Mouse (Mus musculus) R1 (cell line): ENCODE measurements around the gene Sytl4.

Experiments
- DNase-seq: peaks from one replicate; pipeline ENCODE4 v3.0.0-alpha.2; 2018; ENCODE audit warnings: low read depth, low spot score

Sytl4 gene

DNA sequence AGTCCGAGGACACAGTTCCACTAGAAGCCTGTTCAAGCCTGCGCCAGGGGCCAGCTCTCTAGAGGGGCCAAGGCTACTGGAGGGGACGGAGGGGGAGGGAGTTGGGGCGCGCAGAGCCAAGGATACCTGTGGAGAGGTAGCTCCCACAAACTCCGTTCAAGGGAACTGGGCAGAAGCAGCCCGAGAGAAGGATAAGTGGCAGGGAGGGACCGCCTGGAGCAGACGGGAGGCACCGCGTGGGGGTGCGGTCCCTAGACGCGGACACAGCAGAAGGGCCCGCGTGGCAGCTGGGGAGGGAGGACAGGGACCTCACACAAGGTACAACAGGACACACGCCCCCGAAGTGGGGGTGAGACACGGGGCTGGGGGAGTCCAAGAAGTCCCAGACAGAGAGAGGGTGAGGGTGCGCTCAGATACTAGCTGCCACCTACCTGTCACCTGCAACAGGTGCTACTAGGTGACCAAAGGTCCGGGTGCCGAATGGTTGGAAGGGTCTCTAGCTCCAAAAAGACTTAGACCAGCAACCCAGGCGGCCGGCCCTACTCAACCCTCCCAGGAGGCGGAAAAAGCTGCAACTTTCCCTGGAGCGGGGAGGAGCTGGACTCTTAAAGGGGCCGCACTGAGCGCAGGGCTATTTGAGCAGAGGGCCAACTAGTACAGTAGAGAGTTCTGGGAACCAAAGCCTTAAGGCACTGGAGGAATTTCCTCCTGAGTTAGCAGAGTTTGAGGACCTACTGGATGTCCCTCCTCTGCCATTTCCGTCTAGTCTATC, at the start of gene Sytl4:
Sytl4 (minus strand) TSS at position 582 of the 772 bp plus-strand sequence.
- DNase-seq: peak; percentile 0

DNA sequence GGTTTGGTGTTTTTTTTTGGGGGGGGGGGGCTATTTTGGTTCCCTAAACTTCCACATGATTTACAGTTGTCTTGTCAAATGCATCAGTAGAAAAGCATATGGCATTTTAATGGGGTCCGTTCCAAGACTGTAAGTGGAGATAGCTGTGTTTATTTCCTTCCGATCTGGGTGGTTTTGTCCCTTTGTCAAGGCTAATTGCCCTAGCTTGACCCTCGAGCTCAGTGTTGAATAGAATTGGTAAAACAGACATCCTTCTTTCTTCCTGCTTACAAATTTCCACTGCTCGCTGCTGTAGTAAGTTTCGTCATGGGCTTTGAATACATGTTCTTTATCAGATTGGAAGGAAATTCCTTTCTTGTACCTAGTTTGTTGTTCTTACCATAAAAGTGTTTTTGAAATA, 39.1 kb upstream of the Sytl4 start:
- DNase-seq: no peak

DNA sequence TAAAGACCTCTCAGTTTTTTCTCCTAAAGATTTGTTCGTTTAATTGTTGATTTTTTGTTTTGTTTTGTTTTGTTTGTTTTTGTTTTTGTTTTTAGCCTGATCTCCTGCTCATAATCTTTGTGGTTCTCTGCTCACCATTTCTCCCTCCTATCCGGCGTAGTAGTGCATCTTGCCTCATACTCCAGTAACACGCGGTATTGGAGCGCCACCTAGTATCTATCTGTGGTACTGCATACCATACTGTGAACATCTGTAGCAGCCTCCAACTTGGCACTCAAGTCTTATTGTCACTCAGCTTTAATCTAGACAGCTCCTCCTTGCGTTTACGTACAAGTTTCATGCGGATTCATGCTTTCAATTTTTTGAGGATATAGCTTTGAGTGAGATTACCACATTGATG, 37.4 kb upstream of the Sytl4 start:
- peak; percentile 36 for DNase-seq

DNA sequence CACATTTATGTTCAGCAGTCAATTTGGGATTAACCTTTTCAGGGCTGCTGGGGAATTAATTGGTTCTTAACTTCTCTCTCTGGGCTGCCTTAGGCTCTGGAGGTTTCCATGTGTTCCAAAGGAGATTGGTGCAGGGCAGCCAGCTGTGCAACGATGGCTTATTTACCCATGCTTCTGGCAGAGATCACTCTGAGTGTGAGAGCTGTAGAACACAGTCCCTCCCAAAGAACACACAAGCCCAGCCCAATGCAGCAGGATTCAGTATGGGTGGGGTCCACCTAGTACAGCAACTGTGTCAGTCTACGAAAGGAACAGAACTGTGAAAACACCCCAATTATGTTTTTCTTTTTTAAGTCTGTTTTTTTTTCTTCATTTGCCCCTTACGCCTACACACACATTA, 14.3 kb upstream of the Sytl4 start:
- DNase-seq: no peak

DNA sequence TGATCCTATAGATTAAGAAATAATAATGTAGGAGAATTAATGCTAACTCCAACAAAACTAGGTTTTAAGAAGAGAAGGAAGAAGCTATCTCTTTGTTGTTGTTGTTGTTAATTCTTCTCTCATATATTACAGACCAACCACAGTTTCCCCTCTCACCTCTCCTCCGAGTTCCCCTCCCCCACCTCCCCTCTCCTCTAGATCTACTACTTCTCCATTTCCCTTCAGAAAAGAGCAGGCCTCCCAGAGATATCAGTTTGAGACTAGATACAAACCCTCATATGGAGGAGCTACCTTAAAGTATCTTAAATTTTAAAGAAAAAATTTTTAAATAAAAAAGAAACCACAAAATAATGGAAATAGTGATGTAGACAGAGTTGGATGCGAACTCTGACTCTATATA, 17.0 kb downstream of the Sytl4 start:
- DNase-seq: no peak

DNA sequence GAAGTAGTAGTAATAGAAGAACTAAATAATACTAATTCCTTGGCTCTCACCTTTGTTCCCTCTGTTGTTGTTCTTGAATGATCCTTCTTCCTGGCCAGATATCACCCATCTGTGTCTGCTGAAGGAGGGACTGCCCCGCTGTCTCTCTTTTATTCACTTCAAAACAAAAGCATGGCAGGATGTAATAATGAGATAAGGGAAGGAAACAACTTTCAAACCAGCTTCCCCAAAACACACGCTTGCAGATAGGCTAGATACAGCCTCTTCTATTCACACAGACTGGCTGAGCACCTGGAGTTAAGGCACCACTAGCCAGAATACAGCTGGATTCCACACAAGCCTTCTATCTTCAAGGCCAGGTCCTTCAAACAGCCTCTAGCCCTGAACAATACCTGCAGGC, 21.0 kb downstream of the Sytl4 start:
- no peak for DNase-seq

DNA sequence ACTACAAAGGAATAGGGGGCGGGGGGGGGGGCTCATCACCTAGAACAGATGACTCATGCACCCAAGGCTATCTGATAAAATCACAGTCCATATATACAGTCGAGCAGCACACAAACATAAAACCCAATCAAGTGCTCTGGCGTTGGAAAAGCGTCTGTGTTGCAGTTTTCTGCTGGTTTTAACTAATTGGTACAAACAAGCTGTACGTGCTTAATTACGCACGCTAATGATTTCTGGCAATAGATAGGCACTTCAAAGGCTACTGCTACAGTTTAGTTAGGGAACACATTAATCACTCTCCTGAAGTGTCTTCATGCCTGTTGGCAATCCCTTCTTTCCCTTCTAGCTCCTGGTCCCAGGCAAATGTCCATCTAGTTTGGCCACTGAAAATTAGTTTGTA, 27.0 kb downstream of the Sytl4 start:
- no peak for DNase-seq

DNA sequence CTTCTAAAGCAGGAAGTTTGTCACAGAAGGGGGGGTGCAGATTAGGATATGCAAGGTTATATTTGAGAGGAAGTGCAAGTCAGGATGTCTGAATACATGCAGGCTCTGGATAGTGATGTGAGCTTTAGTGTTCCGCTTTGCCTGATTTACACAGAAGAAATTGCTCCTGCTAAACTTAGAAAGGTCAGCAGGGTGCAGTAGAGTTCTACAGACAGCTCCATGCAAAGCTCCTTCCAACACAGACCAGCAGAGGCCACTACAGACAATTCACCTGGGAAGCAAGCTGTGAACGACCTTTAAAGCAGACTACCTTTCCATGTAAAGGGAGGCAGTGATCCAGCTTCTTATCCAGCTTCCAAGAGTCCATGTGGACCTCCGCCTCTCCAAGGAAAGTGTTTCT, 34.2 kb downstream of the Sytl4 start:
- peak; percentile 59 for DNase-seq

DNA sequence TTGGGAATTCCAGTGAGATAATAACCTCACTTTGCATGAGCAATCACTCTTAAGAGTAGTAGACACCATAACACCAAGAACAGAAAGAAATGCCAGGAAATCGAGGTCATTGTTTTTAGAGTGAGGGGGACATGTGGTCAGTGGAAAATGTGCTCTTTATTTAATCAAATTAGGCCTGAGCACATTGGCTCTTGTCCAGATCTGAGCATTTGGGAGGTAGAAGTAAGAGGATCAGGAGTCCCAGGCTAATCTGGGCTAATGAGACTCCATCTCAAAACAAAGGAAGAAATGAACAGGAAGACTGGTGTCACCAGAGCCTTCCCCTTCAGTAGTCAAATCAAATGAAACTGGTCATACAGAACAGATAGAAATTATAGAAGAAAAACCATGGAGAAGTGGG, 42.1 kb downstream of the Sytl4 start:
- no peak for DNase-seq

DNA sequence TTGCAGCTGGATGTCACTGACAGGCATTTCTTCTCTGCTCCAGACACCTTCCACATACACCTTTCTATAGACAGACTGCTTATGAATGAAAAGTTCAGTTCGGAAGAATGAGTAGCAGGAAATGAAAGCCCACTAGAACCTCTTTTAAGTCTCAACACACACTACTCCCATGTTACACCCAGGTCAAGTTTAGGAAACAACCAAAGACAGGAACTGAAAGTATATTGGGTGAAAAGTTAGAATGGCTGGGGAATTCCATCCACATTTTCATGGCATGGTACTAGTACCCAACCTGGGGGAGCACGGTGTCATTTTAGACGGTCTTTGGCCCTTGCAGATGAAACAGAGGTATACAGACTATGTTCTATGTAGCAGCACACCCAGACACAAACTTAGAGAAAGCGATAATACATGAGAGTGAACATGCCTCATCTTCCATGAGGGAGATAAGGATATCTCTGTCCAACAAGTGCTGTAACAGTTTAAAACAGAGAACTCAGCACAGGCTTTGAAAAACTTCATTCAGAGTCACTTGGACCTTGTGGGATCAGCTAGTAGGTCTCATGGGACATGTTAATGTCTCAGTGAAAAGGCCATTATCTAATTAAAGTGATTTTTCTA, 44.9 kb downstream of the Sytl4 start:
- no peak for DNase-seq

DNA sequence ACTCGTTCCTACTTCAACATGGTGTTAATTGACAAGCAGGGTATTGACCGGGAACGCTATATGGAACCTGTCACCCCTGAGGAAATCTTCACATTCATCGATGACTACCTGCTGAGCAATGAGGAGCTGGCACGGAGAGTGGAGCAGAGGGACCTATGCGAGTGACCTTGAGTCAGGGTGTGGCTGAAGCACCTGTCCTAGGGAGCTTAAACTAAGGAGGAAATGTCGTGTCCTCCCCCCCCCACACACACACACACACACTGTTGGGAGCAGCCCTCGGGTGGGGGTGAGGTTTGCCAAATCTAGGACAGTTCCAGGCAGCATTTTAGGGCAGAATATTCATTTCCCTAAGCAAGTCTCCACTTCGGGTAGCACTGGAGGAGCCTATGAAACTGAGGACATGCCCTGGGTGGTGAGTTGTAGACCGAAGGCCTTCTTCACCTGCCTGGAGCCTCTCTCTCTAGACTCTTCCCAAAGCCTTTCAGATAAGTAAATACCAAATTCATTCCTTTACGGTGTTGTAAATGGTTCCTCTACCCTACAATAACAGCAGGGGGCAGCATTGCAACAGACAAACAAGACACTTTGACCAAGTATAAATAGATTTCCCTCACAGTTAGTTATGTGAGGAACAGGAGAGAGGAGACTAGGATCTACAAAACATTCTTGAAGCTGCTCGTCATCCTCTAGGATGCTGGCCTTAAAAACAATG, 50.2 kb downstream of the Sytl4 start:
- DNase-seq: peak; percentile 38

DNA sequence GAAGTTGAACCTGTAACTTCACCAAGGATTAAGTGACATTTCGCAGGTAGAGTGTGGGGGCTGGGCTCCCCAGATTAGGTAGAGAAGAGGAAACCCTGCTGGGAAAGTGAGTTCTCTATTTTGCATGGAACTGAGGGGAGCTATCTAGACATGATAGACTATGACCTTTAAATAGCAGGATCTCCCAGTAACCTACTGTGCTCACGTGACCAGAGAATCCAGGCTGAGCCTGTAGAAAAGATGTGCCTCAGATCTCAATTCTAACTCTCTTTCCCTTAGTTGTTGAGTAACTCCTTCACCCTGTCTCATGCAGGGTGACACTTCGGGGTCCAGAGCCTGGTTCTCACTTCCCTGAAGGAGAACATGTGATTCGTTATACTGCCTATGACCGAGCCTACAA, 54.9 kb downstream of the Sytl4 start:
- no peak for DNase-seq

DNA sequence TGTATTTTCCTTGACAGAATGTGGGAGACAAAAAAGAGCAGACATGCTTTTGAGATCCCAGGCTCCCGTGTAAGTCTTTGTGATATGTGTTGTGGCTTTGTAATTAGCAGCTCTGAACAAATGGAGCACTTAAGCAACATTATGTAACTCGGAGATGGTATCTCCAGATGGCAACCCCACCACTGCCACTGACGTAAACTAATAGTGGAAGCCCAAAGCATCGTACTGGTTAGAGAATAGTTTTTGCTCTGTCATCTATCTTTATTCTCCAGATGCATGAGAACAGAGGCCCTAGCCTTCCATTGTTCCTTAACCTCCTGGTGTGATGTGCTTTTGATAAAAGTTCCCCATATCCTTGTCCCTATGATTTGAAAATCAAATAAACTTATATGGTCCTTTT, 60.4 kb downstream of the Sytl4 start:
- no peak for DNase-seq

DNA sequence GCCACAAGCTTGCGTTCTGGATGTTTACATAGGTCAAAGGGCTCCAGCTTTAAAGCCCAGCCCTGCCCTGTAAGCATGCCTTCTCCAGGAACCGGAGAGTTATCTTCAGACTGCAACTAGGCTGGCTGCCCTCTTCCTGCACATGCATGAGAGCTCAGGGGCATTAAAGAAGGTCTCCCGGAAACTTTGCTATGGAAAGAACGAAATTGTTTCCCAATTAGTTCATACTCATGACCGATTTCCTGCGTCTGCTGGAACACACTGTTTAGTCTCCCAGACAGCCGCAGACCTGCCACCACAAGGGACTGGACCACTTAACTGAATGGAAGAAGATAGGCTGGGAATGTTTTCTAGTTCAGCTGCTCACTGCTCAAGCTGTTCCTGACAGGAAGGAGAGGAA, 67.4 kb downstream of the Sytl4 start:
- no peak for DNase-seq

DNA sequence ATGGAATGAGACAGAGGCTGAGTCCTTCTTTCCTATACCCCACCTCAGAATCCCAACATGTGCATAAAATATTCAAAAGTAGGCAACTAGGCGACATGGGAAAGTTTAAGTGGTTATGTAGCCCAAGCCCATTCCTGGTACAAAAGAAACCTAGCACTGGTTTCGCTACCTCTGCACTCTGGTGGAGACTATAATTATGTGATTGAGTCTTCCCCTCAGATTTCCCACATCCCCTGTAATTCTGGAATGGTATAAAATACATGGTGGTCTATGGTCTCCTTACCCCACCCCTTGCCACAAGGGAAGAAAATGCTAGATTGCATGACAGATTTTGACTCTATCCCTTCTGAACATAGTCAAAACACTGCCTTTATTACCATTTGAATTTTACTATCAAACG, 68.6 kb downstream of the Sytl4 start:
- no peak for DNase-seq

DNA sequence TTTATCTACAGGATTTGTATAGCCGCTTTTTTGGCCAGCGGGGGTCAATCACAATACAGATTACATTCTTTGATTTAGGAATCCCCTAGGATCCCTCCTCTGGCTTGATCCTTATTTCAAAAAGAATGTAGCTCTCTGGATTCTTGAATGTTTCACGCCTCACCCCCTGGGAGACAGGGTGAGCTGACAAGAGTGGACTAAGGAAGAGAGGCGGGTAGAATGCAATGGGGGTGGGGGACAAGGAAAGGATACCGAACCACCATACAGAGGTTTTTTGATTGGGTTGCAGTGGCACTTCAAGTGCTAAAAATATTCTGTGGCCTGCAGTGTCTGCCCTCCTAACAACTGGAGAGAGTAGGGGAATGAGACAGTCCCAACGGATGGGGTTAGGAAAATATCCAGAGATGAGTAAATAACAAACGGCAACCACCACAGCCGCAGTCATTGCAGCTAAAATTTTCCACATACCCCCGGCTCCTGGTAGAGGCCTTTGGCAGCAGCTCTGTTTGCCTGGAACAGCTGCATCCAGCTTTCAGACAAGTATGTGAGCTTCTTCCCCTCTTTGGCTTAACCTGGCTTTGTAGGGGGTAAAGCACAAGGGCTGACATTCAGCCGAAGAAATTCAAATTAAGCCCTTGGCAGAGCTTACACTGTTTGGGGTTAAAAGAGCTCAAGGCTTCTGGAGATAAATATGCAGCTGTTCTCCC, 70.1 kb downstream of the Sytl4 start:
- no peak for DNase-seq

DNA sequence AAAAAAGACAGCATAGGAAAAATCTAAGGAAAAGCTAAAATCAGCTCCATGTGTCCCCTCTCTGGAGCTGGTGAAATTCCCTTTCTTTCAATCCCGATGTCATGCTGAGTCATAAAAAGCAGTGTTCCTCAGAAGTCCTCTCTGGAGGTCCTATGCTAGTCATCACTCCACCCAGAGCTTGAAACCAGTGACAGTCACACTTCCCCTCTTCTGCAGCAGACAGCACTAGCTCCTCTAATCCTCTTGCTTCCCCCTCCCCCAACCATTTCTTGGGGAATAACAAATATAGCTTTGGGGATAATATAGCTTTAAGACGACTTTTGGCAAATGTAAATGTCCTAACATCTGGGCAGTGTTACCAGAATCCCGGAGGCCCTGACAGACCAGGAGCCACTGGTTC, 73.4 kb downstream of the Sytl4 start, which contains the start of gene Srpx2:
Srpx2 (plus strand) TSS at position 166 of the 400 bp plus-strand sequence.
- no peak for DNase-seq

DNA sequence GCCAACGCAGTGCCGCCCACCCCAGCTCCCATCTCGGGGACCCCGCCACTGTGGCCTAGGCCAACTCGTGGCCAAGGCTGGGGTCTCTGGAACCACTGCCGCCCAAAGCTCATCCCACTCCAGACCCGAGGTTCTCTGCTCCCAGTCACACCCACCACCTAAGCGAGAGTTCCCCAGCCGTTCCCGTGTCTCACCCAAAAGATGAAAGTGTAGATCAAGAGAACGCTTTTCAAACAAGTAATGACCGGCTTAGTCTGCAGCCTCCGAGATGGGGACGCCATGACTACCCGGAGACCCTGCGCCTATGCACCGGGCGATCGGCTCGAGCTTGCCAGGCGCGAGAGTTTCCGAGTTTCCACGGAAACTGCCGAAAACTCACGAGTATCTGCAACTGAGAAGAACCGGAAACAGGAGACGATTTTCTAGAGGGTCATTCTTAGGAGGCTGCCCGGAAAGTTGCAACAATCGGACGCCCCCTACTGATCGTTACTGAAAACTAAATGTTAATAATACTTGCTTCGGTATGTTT, 83.5 kb downstream of the Sytl4 start, which contains the start of gene Tspan6:
Tspan6 (minus strand) TSS at position 416 of the 529 bp plus-strand sequence.
- peak; percentile 73 for DNase-seq

DNA sequence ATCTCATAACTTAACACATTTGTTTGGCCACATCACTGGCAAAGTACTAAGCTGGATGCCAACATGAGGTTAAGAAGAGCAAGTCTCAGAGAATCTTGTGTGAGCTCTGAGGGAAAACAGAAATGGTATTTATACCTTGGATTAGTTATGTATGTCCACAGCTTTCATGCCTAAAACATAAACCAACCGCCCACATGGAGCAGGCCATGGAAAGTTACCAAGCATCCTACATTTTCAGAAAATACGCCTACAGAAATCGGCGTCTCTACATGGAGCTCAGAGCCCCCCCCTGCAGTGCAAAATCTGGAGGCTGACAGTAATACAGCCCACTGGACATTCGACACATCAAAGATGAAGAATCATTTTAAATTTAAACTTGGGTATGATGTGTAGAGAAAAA, 93.5 kb downstream of the Sytl4 start:
- DNase-seq: no peak

DNA sequence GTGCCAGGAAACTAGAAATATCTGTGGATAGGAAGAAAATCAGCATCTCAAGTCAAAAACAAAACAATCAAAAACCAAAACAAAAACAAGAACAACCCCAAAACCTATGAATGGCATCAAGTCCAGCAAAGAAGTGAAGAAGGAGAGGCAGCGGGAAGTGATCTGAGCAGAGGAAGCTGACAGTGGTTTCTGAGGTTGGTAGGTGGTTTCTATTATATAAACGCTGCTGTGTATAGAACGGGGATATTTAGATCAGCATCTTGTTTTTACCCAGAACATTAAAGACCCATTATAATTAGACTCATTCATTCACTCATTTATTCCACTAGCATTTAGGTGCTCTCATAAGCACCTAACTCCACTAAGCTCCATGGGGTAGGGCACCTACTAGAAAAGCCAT, 94.3 kb downstream of the Sytl4 start:
- no peak for DNase-seq
